Mouse (Mus musculus) hindlimb bud, embryonic 11.5 days (tissue): Measurements from ENCODE around the gene Itm2b.

Experiments
- DNase-seq: peaks from one replicate; pipeline ENCODE4 v3.0.0-alpha.2; 2012; ENCODE audit warnings: low read depth, low spot score; ENCODE audit errors: extremely low spot score

Gene Itm2b

GRCm38 (mm10) chr14:73395750-73396149 lies 10.7 kb upstream of the Itm2b start:
- no peak for DNase-seq

DNA sequence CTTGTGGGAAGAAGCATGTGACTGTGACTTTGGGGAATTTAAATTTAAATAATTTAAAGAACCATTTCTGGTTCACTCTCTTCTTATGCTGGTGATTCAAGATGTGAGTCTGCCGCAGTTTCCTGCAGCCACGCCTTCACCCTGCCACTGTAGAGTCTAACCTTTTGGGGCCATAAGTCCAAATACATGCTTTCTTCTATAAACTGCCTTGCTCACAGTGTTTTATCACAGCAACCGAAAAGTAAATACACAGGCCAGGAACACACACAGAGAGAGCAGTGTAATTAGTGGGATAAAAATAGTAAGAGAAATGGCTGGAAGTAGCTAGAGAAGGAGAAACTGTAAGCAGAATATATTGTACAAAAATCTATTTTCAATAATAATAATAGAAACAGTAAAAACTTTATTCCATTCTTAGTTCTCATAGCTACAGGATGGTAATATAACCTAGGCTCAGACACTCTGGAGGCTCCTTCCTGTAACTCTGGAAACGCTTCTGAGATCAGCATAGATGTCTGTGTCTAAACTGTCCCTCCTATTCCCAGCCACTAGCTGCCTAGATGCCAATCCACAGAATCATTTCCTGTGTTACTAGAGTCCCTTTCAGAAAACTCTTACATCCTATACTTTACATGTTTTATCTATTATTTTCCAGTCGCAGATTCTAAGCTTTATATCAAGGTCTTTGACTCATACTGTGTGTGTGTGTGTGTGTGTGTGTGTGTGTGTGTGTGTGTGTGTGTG lies 9.3 kb upstream of the Itm2b start:
- DNase-seq, result no peak

DNA sequence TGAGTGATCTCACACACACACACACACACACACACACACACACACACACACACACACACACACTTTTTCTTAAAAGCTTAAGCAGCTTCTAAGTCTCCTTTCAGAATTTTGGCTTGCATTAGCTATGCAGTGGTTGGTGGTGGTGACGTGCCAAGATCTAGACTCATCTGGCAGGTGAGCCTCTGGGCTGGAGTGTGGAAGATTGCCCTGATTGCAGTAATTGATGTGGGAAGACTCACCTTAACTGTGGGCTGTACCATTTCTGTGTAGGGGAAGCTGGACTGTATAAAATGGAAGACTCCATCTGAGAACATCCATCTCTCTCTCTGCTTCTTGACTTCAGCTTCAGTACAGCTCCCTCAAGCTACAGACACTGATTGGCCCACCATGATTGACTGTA lies 6.4 kb upstream of the Itm2b start:
- no peak for DNase-seq

DNA sequence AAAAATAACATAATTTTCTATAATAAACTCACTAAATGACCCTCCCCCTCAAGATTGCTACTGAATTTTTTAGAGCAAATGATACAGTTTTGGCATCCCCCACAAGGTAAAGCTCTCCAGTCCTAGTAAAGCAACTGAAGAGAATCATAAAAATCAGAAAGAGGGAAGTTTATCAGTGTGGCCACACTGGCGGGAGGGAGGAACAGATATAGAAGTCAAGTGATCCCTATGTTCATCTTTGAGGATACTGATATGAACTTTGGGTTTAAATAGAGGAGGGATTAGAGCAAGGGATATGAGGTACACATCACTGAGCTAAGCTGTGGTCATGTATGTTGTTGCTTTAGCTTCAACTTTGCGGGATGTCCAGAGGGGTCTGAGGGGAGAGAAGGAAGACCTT lies 5.1 kb upstream of the Itm2b start:
- no peak for DNase-seq

DNA sequence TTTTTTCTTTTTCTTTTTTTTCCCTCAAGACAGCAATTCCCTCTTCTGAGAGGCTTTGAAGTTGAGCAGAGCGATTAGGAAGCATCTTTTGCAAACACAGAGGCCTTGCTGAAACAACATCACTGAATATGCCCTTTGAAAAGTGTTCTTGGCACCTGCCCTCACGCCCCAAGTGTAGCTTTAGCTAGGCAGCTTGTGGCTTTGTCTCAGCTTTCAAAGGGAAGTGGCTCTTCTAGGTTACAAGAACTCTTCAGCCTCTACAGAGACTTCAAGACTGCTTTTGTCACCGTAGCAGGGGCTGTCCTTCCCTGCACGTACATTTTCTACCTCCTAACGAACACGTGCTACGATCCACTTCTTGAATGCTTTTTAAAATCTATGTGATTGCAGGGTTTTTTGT lies 4.0 kb upstream of the Itm2b start:
- no peak for DNase-seq

DNA sequence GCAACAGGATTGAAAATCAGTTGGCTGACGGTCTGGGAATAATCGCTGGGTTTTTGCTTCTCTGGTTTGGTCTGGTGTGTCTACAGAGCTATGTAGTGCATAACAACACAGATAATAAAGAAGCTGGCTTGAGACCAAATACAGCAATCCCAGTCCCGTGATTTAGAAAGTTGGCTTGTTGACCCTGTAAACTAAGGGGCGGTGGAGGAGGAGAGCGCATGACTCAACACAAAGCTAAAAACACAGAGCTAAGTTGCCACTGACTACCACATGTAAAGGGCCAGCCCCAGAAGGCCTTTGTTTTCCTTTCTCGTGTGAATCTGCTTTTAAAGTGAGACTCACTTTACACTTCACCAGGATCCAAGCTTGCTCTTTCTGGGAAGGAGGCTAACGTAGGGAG lies 3.5 kb upstream of the Itm2b start:
- DNase-seq, result no peak

GRCm38 (mm10) chr14:73386493-73386892 lies 1.4 kb upstream of the Itm2b start:
- no peak for DNase-seq

DNA sequence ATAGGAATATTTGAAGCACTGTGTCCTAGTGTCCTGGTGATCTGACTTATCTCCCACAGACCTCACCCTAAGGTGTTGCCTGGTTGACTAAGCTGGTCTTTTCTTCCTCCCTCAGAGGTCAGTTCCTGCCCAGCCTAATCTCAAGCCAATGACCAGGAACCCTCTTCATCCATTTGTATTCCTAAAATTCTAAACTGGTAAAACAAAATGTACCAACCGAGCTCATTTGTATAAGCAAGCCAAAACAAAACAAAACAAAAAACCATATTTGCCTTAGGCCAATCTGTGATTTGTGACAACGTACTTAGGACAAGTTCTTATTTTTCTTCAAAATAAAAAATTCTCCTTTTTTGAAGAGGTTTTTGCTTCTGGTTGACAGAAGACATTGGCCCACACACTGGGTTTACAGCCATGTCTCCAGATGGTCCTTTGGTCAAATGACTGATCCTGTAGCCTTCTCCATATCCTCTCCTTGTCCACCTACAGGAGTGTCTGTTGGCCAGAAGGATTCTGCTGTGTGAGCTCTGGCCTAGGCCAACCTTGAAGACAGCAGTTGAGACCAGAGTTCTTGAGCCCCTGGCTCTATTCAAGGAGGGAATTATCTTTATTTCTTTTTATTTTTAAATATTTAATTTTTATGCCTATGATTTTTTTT lies 758 bp upstream of the Itm2b start:
- no peak for DNase-seq

DNA sequence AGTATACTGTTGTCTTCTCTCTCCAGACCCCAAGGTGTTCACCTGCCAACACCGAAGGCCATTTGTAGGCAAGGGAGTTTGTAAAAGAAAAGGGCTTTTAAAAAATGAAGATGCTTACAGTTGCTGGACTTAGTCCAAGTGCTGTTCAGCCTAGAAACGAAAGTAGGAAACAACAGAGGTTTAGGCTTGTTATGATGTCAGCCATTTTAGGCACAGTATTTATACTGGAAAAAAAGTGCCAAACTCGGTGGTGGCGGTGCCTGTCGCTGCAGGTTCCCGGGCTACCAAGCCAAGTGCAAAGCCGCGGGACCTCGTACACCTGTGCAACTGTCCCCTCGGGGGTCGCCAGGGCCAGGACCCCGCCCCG lies 560 bp downstream of the Itm2b start:
- no peak for DNase-seq

GRCm38 (mm10) chr14:73383746-73384145 lies 1.3 kb downstream of the Itm2b start:
- no peak for DNase-seq

DNA sequence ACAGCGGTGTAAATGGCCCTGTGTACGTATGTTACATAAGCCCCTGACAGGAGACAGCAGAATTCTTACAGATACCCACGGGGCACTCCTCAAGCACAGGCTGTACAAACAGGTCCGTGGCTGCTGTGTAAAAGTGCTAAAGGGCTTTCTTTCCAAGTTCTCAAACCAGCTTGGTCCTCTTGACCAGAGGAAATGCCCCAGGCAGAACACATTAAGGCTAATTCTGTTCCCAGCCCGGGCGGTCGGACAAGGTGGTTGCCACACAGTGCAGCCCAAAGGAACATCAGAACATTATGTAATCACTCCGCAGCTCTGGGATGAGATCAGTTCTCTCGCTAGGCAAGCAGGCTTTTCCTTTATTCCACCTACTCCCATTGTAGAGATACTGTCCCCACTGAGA lies 2.4 kb downstream of the Itm2b start:
- DNase-seq, result no peak

DNA sequence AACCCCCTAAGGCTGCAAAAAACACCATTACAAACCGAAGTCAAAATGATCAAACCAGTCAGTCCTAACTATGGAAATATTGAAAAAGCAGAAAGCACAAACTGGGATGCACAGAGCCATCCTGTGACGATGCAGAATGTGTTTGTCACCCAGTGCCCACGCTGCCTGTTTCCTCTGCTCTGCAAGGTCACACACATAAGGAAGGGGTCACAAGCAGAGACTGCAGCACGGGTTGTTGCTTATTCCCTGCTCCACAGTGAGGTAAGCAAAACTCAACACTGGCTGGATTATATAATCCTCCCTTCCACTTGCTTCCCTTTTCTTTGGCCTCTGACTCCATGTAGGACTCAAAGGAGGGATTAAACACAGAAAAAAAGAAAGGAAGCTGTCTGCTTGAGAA lies 3.5 kb downstream of the Itm2b start:
- DNase-seq, result no peak

GRCm38 (mm10) chr14:73377804-73378203 lies 7.3 kb downstream of the Itm2b start:
- no peak for DNase-seq

DNA sequence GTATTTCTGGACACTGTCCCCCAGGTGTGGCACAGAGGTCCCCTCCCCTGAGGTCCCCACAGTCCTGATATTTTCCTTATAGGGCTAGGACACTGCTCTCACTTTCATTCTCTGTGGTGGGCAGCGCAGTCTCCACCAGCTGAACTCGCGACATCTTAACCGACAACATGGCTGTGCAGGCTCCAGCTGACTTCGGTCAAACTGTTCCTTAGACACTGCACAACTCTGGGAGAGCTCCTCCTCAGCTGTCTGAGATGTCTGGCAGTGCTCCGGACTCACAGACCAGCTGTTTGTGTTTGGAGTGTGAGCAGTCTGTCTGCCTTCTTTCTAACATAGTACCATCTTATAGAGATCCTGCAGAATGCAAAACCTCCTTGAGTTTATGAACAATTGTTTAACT lies 8.2 kb downstream of the Itm2b start:
- DNase-seq, result no peak

DNA sequence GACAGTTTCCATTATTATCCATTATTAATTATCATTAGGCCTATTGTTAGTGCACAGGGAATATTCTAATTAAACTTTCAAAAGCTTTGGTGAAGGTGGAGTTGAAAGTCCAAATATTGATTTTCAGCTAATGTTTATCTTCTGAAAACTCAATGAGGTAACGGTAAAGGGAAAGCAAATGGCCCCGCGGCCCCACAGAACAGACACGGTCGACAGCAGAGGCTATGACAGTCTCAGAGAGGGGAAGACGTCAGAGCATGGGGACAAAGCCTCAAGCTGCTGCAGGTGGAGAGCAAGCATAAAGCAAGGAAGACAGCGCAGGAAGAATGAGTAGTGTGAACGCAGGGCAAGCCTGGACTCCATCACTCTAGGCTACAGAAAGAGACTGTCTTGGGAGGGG lies 9.2 kb downstream of the Itm2b start:
- DNase-seq, result no peak

DNA sequence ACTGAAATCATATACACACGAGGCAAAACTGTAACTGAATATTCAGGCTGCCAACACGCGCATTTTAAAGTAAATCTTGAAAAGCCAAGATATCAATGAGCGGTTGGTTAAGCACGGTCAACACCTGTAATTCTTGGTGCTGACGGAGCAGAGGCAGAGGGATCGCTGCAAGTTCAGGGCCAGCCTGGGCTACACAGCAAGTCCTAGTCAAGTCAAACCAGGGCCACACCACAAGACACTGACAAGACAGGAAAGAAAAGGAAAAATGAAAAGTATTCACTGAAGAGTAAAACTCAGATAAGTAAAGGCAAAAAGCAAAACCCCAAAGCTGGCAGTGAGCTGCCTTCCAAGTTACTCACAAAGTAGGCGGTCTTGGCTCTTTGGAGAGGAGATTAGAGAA lies 9.6 kb downstream of the Itm2b start:
- no peak for DNase-seq

DNA sequence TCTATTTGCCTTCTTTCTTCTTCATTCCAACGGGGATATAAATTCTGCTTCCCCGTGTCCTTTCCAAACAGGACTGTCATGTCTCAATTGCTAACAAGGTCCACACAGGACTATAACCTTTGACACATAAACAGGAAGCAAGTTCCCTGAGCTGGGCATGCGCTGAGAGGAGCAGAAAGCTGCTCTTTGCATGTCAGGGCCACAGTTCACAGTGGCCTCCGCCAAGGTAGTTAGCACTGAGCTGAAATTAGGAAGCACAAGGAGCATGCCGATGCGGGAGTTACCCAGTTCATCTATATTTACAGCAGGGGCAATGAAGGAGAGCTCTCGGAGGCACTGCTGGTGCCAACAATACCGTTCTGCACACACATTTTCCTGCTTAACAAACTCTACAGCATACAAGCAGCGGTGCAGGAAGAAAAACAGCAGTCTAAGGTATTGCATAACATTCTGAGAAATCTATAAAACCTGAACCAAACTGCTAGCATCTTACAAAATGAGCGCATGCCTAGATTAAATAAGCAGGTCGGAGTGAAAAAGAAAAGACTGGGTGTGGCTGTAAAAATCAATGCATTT lies 10.7 kb downstream of the Itm2b start:
- no peak for DNase-seq

DNA sequence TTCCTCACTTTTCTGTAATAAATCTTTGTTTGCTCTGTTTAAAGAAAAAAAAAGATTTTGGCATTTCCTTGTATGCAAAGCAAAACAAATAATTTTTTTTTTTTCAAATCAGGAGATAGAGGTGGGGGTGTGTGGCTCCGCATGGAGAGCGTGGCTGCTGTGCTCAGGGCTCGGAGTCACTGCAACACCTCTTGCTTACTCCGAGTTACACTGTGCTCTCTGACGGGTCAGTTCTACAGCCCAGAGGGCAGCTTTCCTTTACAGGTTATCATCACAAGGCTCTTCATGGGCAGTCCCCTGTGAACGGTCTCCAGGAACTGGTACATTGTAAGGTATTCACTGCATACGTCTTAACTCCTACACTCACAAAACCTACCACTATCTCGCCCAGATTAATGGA lies 11.5 kb downstream of the Itm2b start:
- no peak for DNase-seq

DNA sequence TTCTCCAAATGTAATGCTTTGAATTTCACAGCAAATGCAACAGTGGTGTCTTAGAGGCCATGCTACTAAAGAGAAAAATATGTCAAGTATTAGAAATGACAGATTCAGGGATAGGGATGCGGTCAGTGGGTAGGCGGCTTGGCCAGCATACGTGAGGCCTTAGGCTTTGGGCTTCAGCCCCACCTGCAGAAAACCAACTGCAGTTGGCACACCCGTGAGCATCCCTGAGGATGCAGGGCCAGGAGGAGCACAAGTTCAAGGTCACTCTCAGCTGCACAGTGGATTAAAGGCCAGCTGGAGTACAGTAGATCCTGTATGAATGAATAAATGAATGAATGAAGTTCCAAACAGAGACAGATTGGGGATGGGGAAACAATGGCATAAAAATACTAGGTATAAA lies 12.1 kb downstream of the Itm2b start:
- no peak for DNase-seq

- DNase-seq, result no peak
Observed at GRCm38 (mm10) chr14:73371577-73371976, 13.5 kb downstream of the Itm2b start.

DNA sequence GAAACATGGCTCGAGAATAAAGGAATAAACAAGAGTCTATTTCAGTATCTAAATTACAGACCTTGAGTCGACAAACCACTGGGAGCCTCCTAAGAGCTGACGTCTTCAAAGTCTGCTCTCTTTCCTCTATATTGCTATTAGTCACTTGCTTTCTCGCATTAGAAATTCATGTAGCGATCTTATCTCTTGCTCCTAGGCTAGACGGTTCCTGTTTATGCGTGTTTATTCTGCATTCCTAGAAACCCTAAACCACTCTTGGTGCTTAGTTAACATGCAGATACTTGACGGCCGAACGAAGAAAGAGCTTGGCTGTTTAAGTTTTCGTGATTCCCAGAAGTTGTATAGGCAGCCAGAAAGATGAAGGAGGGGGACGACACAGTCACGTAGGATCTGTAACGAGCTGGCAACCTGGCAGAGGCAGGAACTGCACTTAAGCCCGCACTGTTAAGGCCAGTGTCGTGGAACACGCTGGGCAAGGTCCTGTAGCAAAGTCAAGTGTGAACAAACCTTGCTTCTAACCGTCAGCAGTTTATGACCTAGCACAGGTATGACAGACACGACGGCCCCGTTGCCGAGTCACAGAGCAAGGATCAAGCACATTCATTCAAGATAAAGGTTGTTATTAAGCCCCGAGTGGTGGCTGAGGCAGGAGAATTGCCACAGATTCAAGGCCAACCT lies 14.3 kb downstream of the Itm2b start:
- no peak for DNase-seq

- no peak for DNase-seq
Observed at GRCm38 (mm10) chr14:73370078-73370670, 14.9 kb downstream of the Itm2b start.
